Mouse (Mus musculus) kidney, adult 2 months (tissue): ENCODE measurements around the gene Dnase1l2.

ENCODE experiments used
- CTCF ChIP-seq: fragments of 200-500 bp; conservative IDR thresholded peaks from 2 replicates; pipeline ENCODE4 v1.5.1; 2011; ENCODE audit warnings: low read depth, mild to moderate bottlenecking, control low read depth, low read length, moderate library complexity, mixed read lengths; ENCODE audit not compliant: insufficient read depth, insufficient read length
- POLR2A ChIP-seq: fragments of 200-500 bp; IDR thresholded peaks from one replicate; pipeline ENCODE4 v1.6.1; 2011; ENCODE audit warnings: low read depth, low read length, control low read depth

DNA sequence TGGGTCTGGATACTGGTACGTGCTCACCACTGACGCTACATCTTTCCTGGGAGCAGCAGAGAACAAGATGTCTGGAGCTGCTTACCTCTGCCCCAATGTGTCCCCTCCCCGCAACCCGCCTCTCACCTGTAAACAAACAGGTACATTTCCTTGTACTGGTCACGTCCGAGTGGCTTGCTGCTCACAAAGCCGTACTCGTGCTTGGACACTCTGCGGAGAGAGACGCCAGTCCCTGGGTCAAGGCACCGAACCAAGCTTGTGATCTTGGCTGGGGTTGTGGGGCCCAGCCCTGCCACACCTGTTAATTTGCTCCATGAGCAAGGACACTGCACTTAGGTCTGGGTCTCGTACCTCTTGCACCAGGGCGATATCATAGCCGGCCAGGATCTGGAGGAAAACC lies 798 bp downstream of the Dnase1l2 start:
- TF ChIP-seq POLR2A (no peak), CTCF (no peak)
